Comparison of ENCODE assay signal across 9 mouse cellular contexts in genomic region chr4:133068400-133069138, GRCm38 (mm10). TPM values are rescaled to one million over a fixed set of nuclear protein-coding genes. Genes with fewer than 3 reads are reported as not detected.
DNase-seq lines count a peak whose midpoint lies in the region; ATAC-seq and TF ChIP-seq lines count a peak whose summit lies in the region.
"Had no signal": no experiment of that assay in that cellular context is flagged by ENCODE, and none has a peak within 500 bp of the region (broad histone marks: within the 10 kb centered on the region; RNA-seq: fewer than 3 reads in every experiment).

No protein-coding gene starts in this region.

- no peak overlapping the region for H3K9ac ChIP-seq in forebrain, embryonic 12.5 days

- no peak for DNase-seq in forebrain, embryonic 10.5 days (ENCODE audit: extremely low spot score, low spot score)
- no peak for DNase-seq in left cerebral cortex, adult 2 months (ENCODE audit: extremely low spot score in 1 of 2, low spot score in 2 of 2)
- no peak for DNase-seq in left cerebral cortex, postnatal 4 days
- peak; percentile 50 for DNase-seq in ES-CJ7 (ENCODE audit: low read depth, low spot score)
- DNase-seq in gastrocnemius, postnatal 14 days = peak; percentile 67
- no peak for DNase-seq in retina, embryonic 14.5 days (ENCODE audit: low spot score)
- DNase-seq in cerebellum, adult 18-20 months = no peak
- DNase-seq: kidney, postnatal 25 days had no signal

- 84% methylated on average over 12 of the region's 12 CpGs for WGBS in forebrain, embryonic 12.5 days
- 88% methylated on average over 12 of the region's 12 CpGs for WGBS in forebrain, embryonic 10.5 days

- peaks cover 46% of the 10 kb centered on the region for H3K36me3 ChIP-seq in forebrain, embryonic 12.5 days (replicated peaks)
- H3K36me3 ChIP-seq in forebrain, embryonic 10.5 days (replicated peaks) = peaks cover 89% of the 10 kb centered on the region

- no peaks in the 10 kb centered on the region for H3K27me3 ChIP-seq in forebrain, embryonic 12.5 days
- H3K27me3 ChIP-seq in forebrain, embryonic 10.5 days (ENCODE audit: poor library complexity, severe bottlenecking) = no peaks in the 10 kb centered on the region

- H3K27ac ChIP-seq in forebrain, embryonic 12.5 days = 0 out of 2 replicates have a peak overlapping the region, but pooled peaks have one; percentile 2
- no peak overlapping the region for H3K27ac ChIP-seq in forebrain, embryonic 10.5 days
- H3K27ac ChIP-seq in left cerebral cortex, adult 2 months = peak overlapping the region; percentile 79

- TF ChIP-seq CTCF in left cerebral cortex, adult 2 months (IDR thresholded peaks at IDR 0.05) = no peak

- H3K4me2 ChIP-seq in forebrain, embryonic 12.5 days = no peak overlapping the region

- no peak for ATAC-seq in forebrain, embryonic 12.5 days (ENCODE audit: low FRiP score)

- H3K4me1 ChIP-seq in forebrain, embryonic 12.5 days = peaks cover 17% of the 10 kb centered on the region
- H3K4me1 ChIP-seq in forebrain, embryonic 10.5 days = peaks cover 40% of the 10 kb centered on the region

- intact Hi-C loops in left cerebral cortex, adult 2 months (cut with DNase I) = no loop called here
- intact Hi-C loops in left cerebral cortex, postnatal 4 days (cut with DNase I) = no loop called here
- intact Hi-C loops in gastrocnemius, postnatal 14 days (cut with DNase I; ENCODE audit: low total_unique reads) = no loop called here

- H3K4me3 ChIP-seq in forebrain, embryonic 12.5 days (replicated peaks) = no peak overlapping the region
- H3K4me3 ChIP-seq in forebrain, embryonic 10.5 days = no peak overlapping the region
- no peak overlapping the region for H3K4me3 ChIP-seq in left cerebral cortex, adult 2 months

- no peaks in the 10 kb centered on the region for H3K9me3 ChIP-seq in forebrain, embryonic 12.5 days
- H3K9me3 ChIP-seq in forebrain, embryonic 10.5 days = no peaks in the 10 kb centered on the region

RNA-seq across cellular contexts. Expression of gene Ahdc1, which starts 57.5 kb away (rescaled TPM):
- polyA plus RNA-seq in forebrain, embryonic 12.5 days (2016; fragmentation: Nextera tagmentation; extraction: Ambion mirVana) = 7.2 and 8.1 TPM in 2 replicates
- 5.8 and 7.4 TPM in 2 replicates for polyA plus RNA-seq in forebrain, embryonic 10.5 days (2016; fragmentation: Nextera tagmentation; extraction: Ambion mirVana)
- 100 to 1,000 TPM; 108 to 132 TPM for total RNA-seq in left cerebral cortex, adult 2 months (2021)
- total RNA-seq in left cerebral cortex, postnatal 4 days (2021) = 100 to 1,000 TPM in 1 of 2 experiments, 10 to 100 TPM in 1; 94.1 to 102 TPM
- total RNA-seq in gastrocnemius, postnatal 14 days (2021) = 10 to 100 TPM; 37.1 to 56.1 TPM

Comparison
In these comparisons a context has a peak if more than half of its experiments do, and no peak if none do; other contexts are left out.
1. DNase-seq: peak in ES-CJ7 (single experiment) and gastrocnemius, postnatal 14 days (single experiment); none in forebrain, embryonic 10.5 days (single experiment), left cerebral cortex, adult 2 months (0 of 2), left cerebral cortex, postnatal 4 days (single experiment), retina, embryonic 14.5 days (single experiment) and cerebellum, adult 18-20 months (0 of 2).